In the genomic region with DNA sequence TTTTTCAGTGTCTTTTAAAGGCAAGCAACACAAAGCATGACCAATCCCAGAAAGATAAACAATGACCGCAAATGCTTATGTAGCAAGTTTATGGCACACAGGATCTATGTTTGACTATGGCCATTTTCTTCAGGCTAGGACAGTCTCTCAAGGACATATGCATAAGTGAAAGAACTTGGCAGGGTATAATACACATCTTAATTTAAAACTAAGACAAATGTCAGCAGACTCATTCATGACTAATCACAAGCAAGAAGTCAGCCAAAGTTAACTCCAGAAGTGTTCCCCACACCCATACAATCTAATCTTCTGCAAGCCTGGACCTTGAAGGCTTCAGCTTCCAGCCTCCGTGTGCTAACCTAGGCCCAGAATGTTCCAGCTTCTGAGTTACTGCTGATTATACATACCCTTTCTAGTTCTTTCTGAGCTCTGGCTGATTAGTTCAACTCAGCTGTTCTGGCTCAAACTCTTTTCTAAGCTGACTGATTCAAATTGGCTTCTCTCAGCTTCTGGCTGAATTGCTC, we compare ENCODE assay signal across 17 mouse cellular contexts.
A peak's percentile ranks its signal among the peaks of the same experiment; 100 is the strongest.
DNase-seq lines count a peak whose midpoint lies in the region; ATAC-seq lines count a peak whose summit lies in the region.
"Had no signal": no experiment of that assay in that cellular context is flagged by ENCODE, and none has a peak within 500 bp of the region (broad histone marks: within the 10 kb centered on the region; RNA-seq: fewer than 3 reads in every experiment).

No protein-coding gene starts in this region.

- no peaks in the 10 kb centered on the region for H3K36me3 ChIP-seq in heart, embryonic 15.5 days
- H3K36me3 ChIP-seq in lung, embryonic 15.5 days = no peaks in the 10 kb centered on the region
- H3K36me3 ChIP-seq: embryonic facial prominence, embryonic 12.5 days; forebrain, embryonic 15.5 days; G1E; hindbrain, embryonic 12.5 days had no signal

- H3K4me1 ChIP-seq in heart, embryonic 15.5 days (replicated peaks) = peaks cover 2% of the 10 kb centered on the region; the same call in 1 of the 2 replicates
- no peaks in the 10 kb centered on the region for H3K4me1 ChIP-seq in lung, embryonic 15.5 days
- H3K4me1 ChIP-seq: embryonic facial prominence, embryonic 12.5 days; forebrain, embryonic 15.5 days; hindbrain, embryonic 12.5 days had no signal

- no peak overlapping the region for H3K4me2 ChIP-seq in heart, embryonic 15.5 days
- H3K4me2 ChIP-seq in lung, embryonic 15.5 days = no peak overlapping the region
- H3K4me2 ChIP-seq: embryonic facial prominence, embryonic 12.5 days; forebrain, embryonic 15.5 days; hindbrain, embryonic 12.5 days had no signal

- H3K4me3 ChIP-seq in heart, embryonic 15.5 days = no peak overlapping the region
- H3K4me3 ChIP-seq in lung, embryonic 15.5 days = no peak overlapping the region
- H3K4me3 ChIP-seq: embryonic facial prominence, embryonic 12.5 days; forebrain, embryonic 15.5 days; hindbrain, embryonic 12.5 days had no signal

- no peaks in the 10 kb centered on the region for H3K9me3 ChIP-seq in heart, embryonic 15.5 days (replicated peaks)
- H3K9me3 ChIP-seq in lung, embryonic 15.5 days = no peaks in the 10 kb centered on the region
- H3K9me3 ChIP-seq: embryonic facial prominence, embryonic 12.5 days; forebrain, embryonic 15.5 days; G1E had no signal

- no peak overlapping the region for H3K9ac ChIP-seq in heart, embryonic 15.5 days
- H3K9ac ChIP-seq in lung, embryonic 15.5 days = no peak overlapping the region
- H3K9ac ChIP-seq: embryonic facial prominence, embryonic 12.5 days; forebrain, embryonic 15.5 days; hindbrain, embryonic 12.5 days had no signal

- peak overlapping the region; percentile 62 for H3K27ac ChIP-seq in heart, embryonic 15.5 days
- peak overlapping the region; percentile 44 for H3K27ac ChIP-seq in lung, embryonic 15.5 days
- H3K27ac ChIP-seq: embryonic facial prominence, embryonic 12.5 days; forebrain, embryonic 15.5 days; hindbrain, embryonic 12.5 days had no signal

- H3K27me3 ChIP-seq in heart, embryonic 15.5 days = no peaks in the 10 kb centered on the region
- no peaks in the 10 kb centered on the region for H3K27me3 ChIP-seq in lung, embryonic 15.5 days
- H3K27me3 ChIP-seq: embryonic facial prominence, embryonic 12.5 days; forebrain, embryonic 15.5 days; hindbrain, embryonic 12.5 days had no signal

- no peak for ATAC-seq in heart, embryonic 15.5 days (replicated peaks; ENCODE audit: insufficient number of reproducible peaks, insufficient read depth, low FRiP score, low read depth)
- peak; percentile 57 for ATAC-seq in lung, embryonic 15.5 days (ENCODE audit: borderline replicate concordance, extremely low read depth, low FRiP score, low TSS enrichment)
- ATAC-seq: CD4-positive, CD25-positive, alpha-beta regulatory T cell, adult 4 months; forebrain, embryonic 15.5 days; hindbrain, embryonic 16.5 days; inflammation-experienced regulatory T-cells, adult 6 months; intestine, postnatal 0 days had no signal

- WGBS in heart, embryonic 15.5 days = 65% methylated on average over 2 of the region's 2 CpGs
- WGBS in lung, embryonic 15.5 days = 64% methylated on average over 2 of the region's 2 CpGs

- no peak for DNase-seq in heart, adult 18-20 months
- no peak for DNase-seq in lung, postnatal 4 days
- peak; percentile 19 for DNase-seq in NIH3T3 (ENCODE audit: low read depth)
- DNase-seq in adrenal gland, postnatal 4 days (ENCODE audit: low spot score in 2 of 2) = no peak
- DNase-seq: B cell, adult 2 months; cerebellum, adult 11-12 months; cerebellum, adult 9-10 months had no signal
